In genomic region chr16:21376949-21377604, GRCm38 (mm10) we compare ENCODE assay signal across 7 mouse cellular contexts. TPM values are rescaled to one million over a fixed set of nuclear protein-coding genes. Genes with fewer than 3 reads are reported as not detected.
DNase-seq lines count a peak whose midpoint lies in the region; ATAC-seq and TF ChIP-seq lines count a peak whose summit lies in the region.

No protein-coding gene starts in this region.

- 0 out of 2 replicates have a peak, but pooled peaks have one; percentile 10 for TF ChIP-seq EP300 in ES-Bruce4 (IDR thresholded peaks at IDR 0.05; ENCODE audit: insufficient read depth, low read depth, low read length)

- no peak overlapping the region for H3K4me2 ChIP-seq in hindbrain, embryonic 14.5 days (replicated peaks)
- H3K4me2 ChIP-seq in intestine, embryonic 15.5 days (replicated peaks): no peak overlapping the region

- no peak for TF ChIP-seq POLR2A in ES-Bruce4 (IDR thresholded peaks at IDR 0.05; ENCODE audit: insufficient read depth, low read length)

- H3K4me1 ChIP-seq in hindbrain, embryonic 10.5 days (replicated peaks): peaks cover 19% of the 10 kb centered on the region
- peaks cover 8% of the 10 kb centered on the region; the same call in 1 of the 2 replicates for H3K4me1 ChIP-seq in hindbrain, embryonic 14.5 days (replicated peaks; ENCODE audit: control insufficient read depth, insufficient read depth, low read length)
- H3K4me1 ChIP-seq in ES-Bruce4 (ENCODE audit: control insufficient read depth, insufficient read depth, low read length): peaks cover 14% of the 10 kb centered on the region
- H3K4me1 ChIP-seq in intestine, embryonic 15.5 days (replicated peaks): peaks cover 24% of the 10 kb centered on the region

- WGBS in hindbrain, embryonic 10.5 days: 45% methylated on average over 7 of the region's 7 CpGs
- WGBS in hindbrain, embryonic 14.5 days: 42% methylated on average over 7 of the region's 7 CpGs
- 49% methylated on average over 7 of the region's 7 CpGs for WGBS in intestine, embryonic 15.5 days

- no peaks in the 10 kb centered on the region for H3K36me3 ChIP-seq in hindbrain, embryonic 10.5 days
- H3K36me3 ChIP-seq in hindbrain, embryonic 14.5 days (replicated peaks; ENCODE audit: control insufficient read depth, insufficient read depth): no peaks in the 10 kb centered on the region
- no peaks in the 10 kb centered on the region for H3K36me3 ChIP-seq in ES-Bruce4 (ENCODE audit: control insufficient read depth, insufficient read depth, low read length, poor library complexity, severe bottlenecking)
- H3K36me3 ChIP-seq in intestine, embryonic 15.5 days: no peaks in the 10 kb centered on the region

- H3K27me3 ChIP-seq in hindbrain, embryonic 10.5 days (ENCODE audit: insufficient read depth, poor library complexity, severe bottlenecking): peaks cover 28% of the 10 kb centered on the region
- no peaks in the 10 kb centered on the region for H3K27me3 ChIP-seq in hindbrain, embryonic 14.5 days (ENCODE audit: control insufficient read depth, insufficient read depth, low read length)
- H3K27me3 ChIP-seq in ES-Bruce4 (ENCODE audit: control insufficient read depth, insufficient read depth, low read length, poor library complexity, severe bottlenecking): no peaks in the 10 kb centered on the region
- H3K27me3 ChIP-seq in intestine, embryonic 15.5 days (replicated peaks): no peaks in the 10 kb centered on the region

- no peak overlapping the region for H3K4me3 ChIP-seq in hindbrain, embryonic 10.5 days
- no peak overlapping the region for H3K4me3 ChIP-seq in hindbrain, embryonic 14.5 days (replicated peaks; ENCODE audit: low read length)
- H3K4me3 ChIP-seq in ES-Bruce4 (ENCODE audit: low read depth, low read length): no peak overlapping the region
- no peak overlapping the region for H3K4me3 ChIP-seq in intestine, embryonic 15.5 days (replicated peaks)

- no peaks in the 10 kb centered on the region for H3K9me3 ChIP-seq in hindbrain, embryonic 10.5 days
- no peaks in the 10 kb centered on the region for H3K9me3 ChIP-seq in hindbrain, embryonic 14.5 days (ENCODE audit: control insufficient read depth, low read length)
- H3K9me3 ChIP-seq in ES-Bruce4 (replicated peaks; ENCODE audit: control insufficient read depth, insufficient read depth, low read length, poor library complexity, severe bottlenecking): no peaks in the 10 kb centered on the region
- H3K9me3 ChIP-seq in intestine, embryonic 15.5 days: no peaks in the 10 kb centered on the region

- ATAC-seq in hindbrain, embryonic 14.5 days (ENCODE audit: low FRiP score): no peak
- peak; percentile 59; the same call in 1 of the 2 replicates for ATAC-seq in intestine, embryonic 15.5 days

- TF ChIP-seq CTCF in ES-Bruce4 (IDR thresholded peaks at IDR 0.05; ENCODE audit: low read depth, low read length): no peak

- peak overlapping the region; percentile 73 for H3K27ac ChIP-seq in hindbrain, embryonic 10.5 days
- H3K27ac ChIP-seq in hindbrain, embryonic 14.5 days: no peak overlapping the region; the same call in 1 of the 2 replicates
- no peak overlapping the region for H3K27ac ChIP-seq in ES-Bruce4 (ENCODE audit: insufficient read depth, low read length)
- H3K27ac ChIP-seq in intestine, embryonic 15.5 days: peak overlapping the region; percentile 75

- DNase-seq in hindbrain, embryonic 10.5 days (ENCODE audit: low spot score): no peak
- no peak for DNase-seq in hindbrain, embryonic 14.5 days (ENCODE audit: low spot score)
- peak; percentile 50 for DNase-seq in NIH3T3 (ENCODE audit: low read depth)
- no peak for DNase-seq in frontal cortex, postnatal 25 days (ENCODE audit: low spot score in 2 of 2)
- DNase-seq in liver: no peak

- no peak overlapping the region for H3K9ac ChIP-seq in hindbrain, embryonic 14.5 days
- H3K9ac ChIP-seq in ES-Bruce4 (ENCODE audit: low read depth, poor library complexity, severe bottlenecking): no peak overlapping the region
- H3K9ac ChIP-seq in intestine, embryonic 15.5 days: no peak overlapping the region

RNA-seq across cellular contexts. Expression of gene Vps8, which starts 45.8 kb away (rescaled TPM):
- polyA plus RNA-seq in hindbrain, embryonic 10.5 days (2016; fragmentation: Nextera tagmentation; extraction: Ambion mirVana): 23.7 and 23.8 TPM in 2 replicates
- 37.0 and 40.7 TPM in 2 replicates for polyA plus RNA-seq in hindbrain, embryonic 14.5 days (2014; fragmentation: Nextera tagmentation; extraction: Ambion mirVana)
- 25.4 and 26.9 TPM in 2 replicates for polyA plus RNA-seq in ES-Bruce4 (2011; ENCODE audit: insufficient read depth, insufficient read length, low read depth, missing spikeins)
- polyA plus RNA-seq in intestine, embryonic 15.5 days (2015; fragmentation: Nextera tagmentation; extraction: Ambion mirVana): 13.9 and 18.4 TPM in 2 replicates

Comparison
In these comparisons a context has a peak if more than half of its experiments do, and no peak if none do; other contexts are left out.
1. H3K27ac ChIP-seq: peak in hindbrain, embryonic 10.5 days (single experiment) and intestine, embryonic 15.5 days (single experiment); none in hindbrain, embryonic 14.5 days (single experiment) and ES-Bruce4 (single experiment).